Mouse (Mus musculus) liver, embryonic 12.5 days (tissue): ENCODE results near the gene Fam83f. TPM values are rescaled to one million over a fixed set of nuclear protein-coding genes. Genes with fewer than 3 reads are reported as not detected.

Source experiments
- ATAC-seq: fragments of 200-750 bp; cut with Nextera tagmentation; 2 replicates; pipeline ENCODE4 v1.8.0; 2017; ENCODE audit warnings: moderate number of reproducible peaks, mild to moderate bottlenecking, moderate library complexity
- H3K27ac ChIP-seq: fragments of 300-500 bp; sonication (generic); 2 replicates; pipeline ENCODE4 v1.5.1; 2016; ENCODE audit warnings: mild to moderate bottlenecking
- H3K27me3 ChIP-seq: fragments of 300-500 bp; sonication (generic); replicated peaks from 2 replicates; pipeline ENCODE4 v1.6.1; 2016; ENCODE audit warnings: mild to moderate bottlenecking, moderate library complexity
- H3K36me3 ChIP-seq: fragments of 300-500 bp; sonication (generic); 2 replicates; pipeline ENCODE4 v1.6.1; 2016; ENCODE audit warnings: mild to moderate bottlenecking, moderate library complexity
- H3K4me1 ChIP-seq: fragments of 300-500 bp; sonication (generic); 2 replicates; pipeline ENCODE4 v1.6.1; 2016
- H3K4me2 ChIP-seq: fragments of 300-500 bp; sonication (generic); 2 replicates; pipeline ENCODE4 v1.6.1; 2016; ENCODE audit warnings: mild to moderate bottlenecking, moderate library complexity
- H3K4me3 ChIP-seq: fragments of 300-500 bp; sonication (generic); 2 replicates; pipeline ENCODE4 v1.5.1; 2016; ENCODE audit warnings: mild to moderate bottlenecking, moderate library complexity
- H3K9ac ChIP-seq: fragments of 300-500 bp; sonication (generic); 2 replicates; pipeline ENCODE4 v1.6.1; 2016; ENCODE audit warnings: mild to moderate bottlenecking, moderate library complexity
- H3K9me3 ChIP-seq: fragments of 300-500 bp; sonication (generic); replicated peaks from 2 replicates; pipeline ENCODE4 v1.6.1; 2016; ENCODE audit warnings: mild to moderate bottlenecking, moderate library complexity
- WGBS: fragments of 180-500 bp; shearing (Covaris S2); methylation state at CpG from one replicate; pipeline ENCODE4 v1.1.7; 2016; ENCODE audit not compliant: insufficient replicate concordance; 5-methylcytosine and 5-hydroxymethylcytosine counted together
- polyA plus RNA-seq: library from polyadenylated mRNA; unstranded; fragments of >200 nt; fragmentation: Nextera tagmentation; extraction: Ambion mirVana; gene quantifications from 2 replicates; pipeline ENCODE4 v1.2.1, GENCODE M21; 2016

Fam83f gene
- 0.41 and 0.42 TPM in 2 replicates for polyA plus RNA-seq

DNA sequence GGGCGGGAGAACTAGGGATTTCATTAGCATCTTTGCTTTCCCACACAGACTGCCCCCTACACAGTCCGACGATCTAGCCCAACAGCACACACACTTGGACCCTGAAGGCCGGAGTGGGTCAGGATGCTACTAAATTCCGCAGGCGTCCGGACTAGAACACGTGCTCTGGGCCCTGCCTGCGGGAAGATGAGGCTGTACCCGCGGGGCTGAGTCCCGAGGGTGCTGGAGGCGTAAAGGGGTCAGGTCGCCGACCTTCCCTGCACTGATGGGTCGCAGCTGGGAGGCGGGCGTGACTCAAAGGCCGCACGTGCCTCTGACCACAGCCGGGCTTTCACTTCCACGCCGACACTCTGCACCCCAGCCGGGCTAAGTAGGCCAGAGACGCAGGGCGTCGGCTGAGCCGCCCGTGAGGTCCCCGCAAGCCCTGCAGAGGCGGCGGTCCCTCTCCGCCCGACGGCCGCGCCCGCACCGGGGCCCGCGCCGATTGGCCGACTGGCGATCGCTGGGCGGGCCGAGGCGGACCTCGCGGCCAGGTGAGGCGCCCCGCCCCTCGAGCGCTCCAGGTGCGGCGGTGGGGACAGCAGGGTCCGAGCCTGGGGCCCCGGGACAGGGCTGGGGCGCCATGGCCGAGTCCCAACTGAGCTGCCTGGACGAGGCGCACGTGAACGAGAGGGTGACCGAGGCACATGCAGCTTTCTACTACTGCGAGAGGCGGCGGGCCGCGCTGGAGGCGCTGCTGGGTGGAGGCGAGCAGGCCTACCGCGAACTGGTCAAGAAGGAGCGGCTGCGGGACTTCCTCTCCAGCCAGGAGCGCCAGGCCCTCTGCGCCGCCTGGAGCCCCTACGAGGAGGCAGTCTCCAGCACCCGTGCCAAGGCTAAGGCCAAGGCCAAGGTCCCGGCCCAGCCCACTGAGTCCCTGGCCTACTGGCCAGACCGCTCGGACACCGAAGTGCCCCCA, at the start of gene Fam83f:
Fam83f (plus strand) TSS at position 553 of the 958 bp plus-strand sequence.
- peaks cover 10% of the 10 kb centered on the region for H3K4me1 ChIP-seq
- WGBS = 8% methylated on average over 85 of the region's 85 CpGs
- H3K36me3 ChIP-seq = no peaks in the 10 kb centered on the region
- H3K27me3 ChIP-seq = peaks cover 76% of the 10 kb centered on the region
- peak within 1 kb of the TSS; percentile 27; the same call in 1 of the 2 replicates for H3K9ac ChIP-seq
- H3K9me3 ChIP-seq = no peaks in the 10 kb centered on the region
- peak within 1 kb of the TSS; percentile 45 for H3K4me3 ChIP-seq
- H3K4me2 ChIP-seq = peak within 1 kb of the TSS; percentile 63
- H3K27ac ChIP-seq = no peak within 1 kb of the TSS
- ATAC-seq = 0 out of 2 replicates have a peak, but pooled peaks have one; percentile 44

GRCm38 (mm10) chr15:80623171-80623837, 48.3 kb upstream of the Fam83f start:
- Histone ChIP-seq H3K27me3 (0 out of 2 replicates have a peak, but pooled peaks cover 7% of the 10 kb centered on the region), H3K4me2 (peak overlapping the region; percentile 72), H3K9ac (peak overlapping the region; percentile 82), H3K36me3 (peaks cover 12% of the 10 kb centered on the region), H3K9me3 (no peaks in the 10 kb centered on the region), H3K4me3 (peak overlapping the region; percentile 64), H3K4me1 (peaks cover 90% of the 10 kb centered on the region), H3K27ac (peak overlapping the region; percentile 97)
- ATAC-seq = peak; percentile 99
- 22% methylated on average over 8 of the region's 8 CpGs for WGBS

- no peak for ATAC-seq
- Histone ChIP-seq H3K4me1 (peaks cover 66% of the 10 kb centered on the region), H3K4me3 (peak overlapping the region; percentile 64), H3K36me3 (peaks cover 16% of the 10 kb centered on the region), H3K27me3 (peaks cover 34% of the 10 kb centered on the region), H3K27ac (no peak overlapping the region; the same call in 1 of the 2 replicates), H3K4me2 (peak overlapping the region; percentile 72), H3K9ac (no peak overlapping the region), H3K9me3 (no peaks in the 10 kb centered on the region)
- 42% methylated on average over 6 of the region's 6 CpGs for WGBS
Measured at GRCm38 (mm10) chr15:80626472-80626871, 45.2 kb upstream of the Fam83f start.

DNA sequence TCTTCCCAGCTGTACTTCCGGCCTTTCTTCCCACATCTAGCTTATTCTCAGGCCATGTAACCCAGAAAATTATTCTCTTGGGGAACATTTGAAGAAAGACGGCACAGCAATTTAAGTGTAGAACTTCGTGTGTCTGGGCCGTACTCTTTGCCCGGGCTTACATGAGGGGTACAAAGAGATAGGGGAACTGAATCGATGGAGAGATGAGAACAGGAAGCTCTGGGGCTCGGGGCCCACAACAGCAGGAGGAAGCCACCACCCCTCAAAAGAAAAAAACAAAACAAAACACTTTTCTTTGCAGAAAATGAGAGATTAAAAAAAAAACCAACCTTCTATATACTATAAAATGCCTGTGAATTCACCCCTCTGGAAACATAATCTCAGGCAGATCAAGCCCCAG, 41.5 kb upstream of the Fam83f start:
- no peak overlapping the region for H3K9ac ChIP-seq
- peaks cover 68% of the 10 kb centered on the region for H3K27me3 ChIP-seq
- H3K4me3 ChIP-seq = no peak overlapping the region
- H3K4me2 ChIP-seq = no peak overlapping the region
- WGBS = 32% methylated on average over 7 of the region's 7 CpGs
- no peaks in the 10 kb centered on the region for H3K9me3 ChIP-seq
- no peak for ATAC-seq
- no peak overlapping the region for H3K27ac ChIP-seq
- peaks cover 16% of the 10 kb centered on the region for H3K36me3 ChIP-seq
- peaks cover 38% of the 10 kb centered on the region for H3K4me1 ChIP-seq

- peaks cover 16% of the 10 kb centered on the region for H3K36me3 ChIP-seq
- peaks cover 33% of the 10 kb centered on the region for H3K4me1 ChIP-seq
- H3K4me2 ChIP-seq = no peak overlapping the region
- no peak overlapping the region for H3K27ac ChIP-seq
- no peak overlapping the region for H3K9ac ChIP-seq
- no peaks in the 10 kb centered on the region for H3K9me3 ChIP-seq
- WGBS = 56% methylated on average over 14 of the region's 14 CpGs
- no peak overlapping the region for H3K4me3 ChIP-seq
- peaks cover 74% of the 10 kb centered on the region for H3K27me3 ChIP-seq
- no peak for ATAC-seq
Measured at GRCm38 (mm10) chr15:80630711-80631110, 40.9 kb upstream of the Fam83f start.

DNA sequence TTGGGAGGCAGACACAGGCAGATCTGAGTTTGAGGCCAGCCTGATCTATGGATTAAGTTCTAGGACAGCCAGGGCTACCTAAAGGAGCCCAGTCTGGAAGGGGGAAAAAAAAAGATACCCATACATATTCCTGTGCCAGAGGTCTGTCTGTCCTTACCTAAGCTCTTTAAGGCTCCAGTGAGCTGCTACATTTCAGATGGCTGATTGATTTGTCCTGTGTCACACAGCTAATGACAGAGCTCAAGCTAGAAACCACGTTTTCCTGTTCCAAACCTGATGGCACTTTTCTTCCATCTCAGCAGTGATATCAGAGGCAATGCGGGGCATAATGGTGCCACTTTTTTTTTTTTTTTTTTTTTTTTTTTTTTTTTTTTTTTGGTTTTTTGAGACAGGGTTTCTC, 40.3 kb upstream of the Fam83f start:
- Histone ChIP-seq H3K9ac (no peak overlapping the region), H3K36me3 (peaks cover 13% of the 10 kb centered on the region), H3K9me3 (no peaks in the 10 kb centered on the region), H3K4me2 (no peak overlapping the region), H3K4me1 (peaks cover 27% of the 10 kb centered on the region), H3K27me3 (peaks cover 80% of the 10 kb centered on the region), H3K4me3 (no peak overlapping the region), H3K27ac (no peak overlapping the region)
- WGBS = 44% methylated on average over 2 of the region's 2 CpGs
- ATAC-seq = no peak

GRCm38 (mm10) chr15:80632280-80632893, 39.3 kb upstream of the Fam83f start:
- no peak for ATAC-seq
- WGBS = 73% methylated on average over 13 of the region's 13 CpGs
- H3K27me3 ChIP-seq = peaks cover 90% of the 10 kb centered on the region
- H3K27ac ChIP-seq = no peak overlapping the region
- no peak overlapping the region for H3K9ac ChIP-seq
- H3K4me3 ChIP-seq = no peak overlapping the region
- no peak overlapping the region for H3K4me2 ChIP-seq
- no peaks in the 10 kb centered on the region for H3K9me3 ChIP-seq
- H3K36me3 ChIP-seq = peaks cover 9% of the 10 kb centered on the region
- peaks cover 22% of the 10 kb centered on the region for H3K4me1 ChIP-seq

GRCm38 (mm10) chr15:80634391-80635193, 37.1 kb upstream of the Fam83f start:
- ATAC-seq = no peak
- H3K9ac ChIP-seq = no peak overlapping the region
- H3K27me3 ChIP-seq = peaks cover 87% of the 10 kb centered on the region
- WGBS = 23% methylated on average over 11 of the region's 11 CpGs
- H3K36me3 ChIP-seq = peaks cover 16% of the 10 kb centered on the region
- H3K4me2 ChIP-seq = no peak overlapping the region
- no peak overlapping the region for H3K4me3 ChIP-seq
- peaks cover 30% of the 10 kb centered on the region for H3K4me1 ChIP-seq
- no peak overlapping the region for H3K27ac ChIP-seq
- H3K9me3 ChIP-seq = no peaks in the 10 kb centered on the region

DNA sequence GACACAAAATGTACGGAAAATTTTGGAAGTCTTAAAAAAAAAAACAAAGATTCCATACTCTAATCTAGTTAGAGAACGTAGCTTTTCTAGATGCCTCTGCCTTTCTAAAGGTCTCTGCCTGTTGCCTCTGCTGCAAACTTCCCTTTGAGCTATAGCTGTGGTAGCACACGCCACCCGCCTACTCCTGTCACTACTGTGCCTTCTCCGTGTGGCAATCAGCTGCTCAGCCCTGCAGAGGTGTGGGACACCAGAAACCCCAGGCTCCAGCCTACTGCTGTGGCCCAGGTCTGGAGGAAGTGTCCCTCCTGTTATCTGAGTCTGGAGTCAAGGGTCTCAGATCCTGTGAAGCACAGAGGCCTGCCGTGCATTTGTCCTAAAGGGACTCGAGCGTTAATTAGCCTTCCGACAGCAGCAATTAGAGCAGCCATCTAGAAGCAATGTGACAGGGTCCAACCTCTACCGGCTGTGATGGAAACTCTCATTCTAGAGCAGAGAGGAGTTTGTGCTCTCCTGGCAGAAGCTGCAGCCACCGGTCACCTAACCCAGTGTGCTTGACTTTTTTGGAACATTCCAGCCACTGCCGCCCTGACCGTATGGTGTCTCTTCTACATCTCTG, 34.8 kb upstream of the Fam83f start:
- Histone ChIP-seq H3K27me3 (peaks cover 68% of the 10 kb centered on the region), H3K4me2 (no peak overlapping the region), H3K4me3 (no peak overlapping the region), H3K36me3 (peaks cover 34% of the 10 kb centered on the region), H3K9ac (no peak overlapping the region), H3K4me1 (peaks cover 25% of the 10 kb centered on the region), H3K9me3 (no peaks in the 10 kb centered on the region), H3K27ac (no peak overlapping the region)
- WGBS = 45% methylated on average over 13 of the region's 13 CpGs
- no peak for ATAC-seq

DNA sequence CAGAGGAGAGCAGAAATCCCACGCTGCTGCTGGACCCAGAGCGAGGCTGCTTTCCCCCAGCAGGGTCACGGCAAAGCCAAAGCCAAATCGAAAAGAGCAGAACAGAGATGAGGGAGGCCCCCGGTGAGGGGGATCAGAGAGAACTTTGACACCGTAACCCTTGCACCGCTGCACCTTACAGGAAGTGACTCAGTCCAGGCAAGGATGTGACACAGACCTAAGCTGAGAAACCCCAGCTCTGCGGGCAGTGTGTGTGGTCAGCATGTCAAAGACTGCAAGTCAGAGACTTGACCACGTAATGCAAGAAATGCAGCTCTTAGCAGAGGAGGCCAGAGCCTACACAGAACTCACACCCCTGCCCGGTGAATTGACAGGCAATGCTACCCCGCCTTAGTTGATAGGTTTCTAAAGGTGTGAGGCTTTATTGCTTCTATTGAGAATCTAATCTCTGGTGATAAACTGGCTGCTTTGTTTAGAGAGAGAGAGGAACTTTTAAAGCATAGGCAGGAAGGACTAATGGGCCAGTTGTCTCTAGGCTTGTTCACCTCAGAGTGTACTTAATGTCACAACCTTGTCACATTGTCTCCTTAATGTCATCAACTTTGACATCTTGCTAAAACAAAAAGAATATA, 32.5 kb upstream of the Fam83f start:
- Histone ChIP-seq H3K27me3 (peaks cover 44% of the 10 kb centered on the region), H3K4me2 (no peak overlapping the region), H3K9me3 (no peaks in the 10 kb centered on the region), H3K27ac (no peak overlapping the region), H3K4me3 (no peak overlapping the region), H3K9ac (no peak overlapping the region), H3K4me1 (peaks cover 31% of the 10 kb centered on the region), H3K36me3 (peaks cover 39% of the 10 kb centered on the region)
- ATAC-seq = no peak
- whole genome bisulfite sequencing = 11% methylated on average over 11 of the region's 11 CpGs
